Mouse (Mus musculus) ES-E14 (cell line): Measurements from ENCODE around the gene Ddx23.

Experiments
- CHD2 ChIP-seq: IDR thresholded peaks from 2 replicates; pipeline ENCODE4 v1.6.1; 2014; ENCODE audit warnings: mild to moderate bottlenecking, low read depth, low read length, inconsistent platforms
- HCFC1 ChIP-seq: IDR thresholded peaks from 2 replicates; pipeline ENCODE4 v1.6.1; 2012; ENCODE audit warnings: low read length, inconsistent platforms, borderline replicate concordance; ENCODE audit not compliant: insufficient read depth
- MAFK ChIP-seq: IDR thresholded peaks from 2 replicates; pipeline ENCODE4 v1.6.1; 2014; ENCODE audit warnings: mild to moderate bottlenecking, low read depth, low read length, inconsistent platforms; ENCODE audit not compliant: insufficient read depth
- ZC3H11A ChIP-seq: IDR thresholded peaks from 2 replicates; pipeline ENCODE4 v1.6.1; 2012; ENCODE audit warnings: low read depth, mild to moderate bottlenecking, inconsistent platforms, low read length, borderline replicate concordance
- ZNF384 ChIP-seq: IDR thresholded peaks from 2 replicates; pipeline ENCODE4 v1.6.1; 2012; ENCODE audit warnings: low read depth, low read length, inconsistent platforms

DNA sequence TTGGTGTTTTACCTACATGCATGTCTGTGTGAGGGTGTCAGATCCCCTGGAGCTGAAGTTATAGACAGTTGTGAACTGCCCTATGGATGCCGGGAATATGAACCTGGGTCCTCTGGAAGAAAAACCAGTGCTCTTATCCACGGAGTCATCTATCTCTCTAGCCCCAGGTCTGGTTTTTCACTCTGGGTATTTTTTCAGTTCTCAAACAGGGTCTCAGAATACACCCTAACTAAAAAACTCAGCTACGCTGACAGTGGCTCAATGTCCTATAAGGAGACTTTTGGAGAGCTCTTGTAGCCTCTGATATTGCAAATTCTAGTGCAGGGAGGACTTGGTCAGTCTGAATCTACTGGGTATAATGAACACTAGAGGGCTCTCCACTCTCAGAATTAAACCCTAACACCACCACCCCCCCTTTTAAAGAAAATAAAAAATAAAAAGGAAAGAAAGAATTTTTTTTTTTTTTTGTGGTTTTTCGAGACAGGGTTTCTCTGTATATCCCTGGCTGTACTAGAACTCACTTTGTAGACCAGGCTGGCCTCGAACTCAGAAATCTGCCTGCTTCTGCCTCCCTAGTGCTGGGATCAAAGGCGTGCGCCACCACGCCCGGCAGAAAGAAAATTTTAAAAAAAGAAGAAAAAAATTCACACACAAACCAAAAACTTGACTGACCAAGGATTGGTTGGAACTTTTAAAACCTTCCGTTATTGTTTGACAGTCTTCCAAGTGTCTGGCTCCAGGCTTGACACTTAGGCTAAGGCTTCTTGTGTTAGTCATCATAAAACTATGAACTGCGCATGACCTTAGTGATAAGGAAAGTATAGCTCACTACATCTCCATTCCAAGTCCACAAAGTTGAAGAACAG lies 1.6 kb upstream of the Ddx23 start:
- no peak for TF ChIP-seq ZNF384
- no peak for TF ChIP-seq HCFC1
- TF ChIP-seq MAFK, result no peak
- no peak for TF ChIP-seq ZC3H11A
- TF ChIP-seq CHD2, result no peak
